Mouse (Mus musculus) brain, adult 2 months (tissue): ENCODE data around the gene Elk1.

Experiments used
- DNase-seq: peaks from one replicate; pipeline ENCODE4 v3.0.0; 2011; ENCODE audit warnings: low read depth, low spot score

Gene Elk1

GRCm38 (mm10) chrX:20950191-20950880 is at the start of gene Elk1:
TSS of gene Elk1 (minus strand) at chrX:20950608.
- DNase-seq, result peak; percentile 98

GRCm38 (mm10) chrX:20980901-20981300 is 30.5 kb upstream of the Elk1 start:
- DNase-seq, result no peak

- peak; percentile 96 for DNase-seq
Observed at GRCm38 (mm10) chrX:20961477-20962378, 11.3 kb upstream of the Elk1 start, which contains the start of gene Uxt. TSS of gene Uxt (minus strand) at chrX:20962017.

GRCm38 (mm10) chrX:20946055-20946454 is 4.4 kb downstream of the Elk1 start:
- DNase-seq, result peak; percentile 71

GRCm38 (mm10) chrX:20931963-20932362 is 18.4 kb downstream of the Elk1 start:
- DNase-seq, result no peak

GRCm38 (mm10) chrX:20931364-20931763 is 19.0 kb downstream of the Elk1 start, which contains the start of gene Cfp:
TSS of gene Cfp (minus strand) at chrX:20931555.
- no peak for DNase-seq

- no peak for DNase-seq
Observed at GRCm38 (mm10) chrX:20929859-20930258, 20.5 kb downstream of the Elk1 start.

- peak; percentile 65 for DNase-seq
Observed at GRCm38 (mm10) chrX:20924976-20925375, 25.4 kb downstream of the Elk1 start.

- peak; percentile 20 for DNase-seq
Observed at GRCm38 (mm10) chrX:20923506-20923905, 26.9 kb downstream of the Elk1 start.

GRCm38 (mm10) chrX:20921366-20921765 is 29.0 kb downstream of the Elk1 start:
- peak; percentile 57 for DNase-seq

- DNase-seq, result peak; percentile 98
Observed at GRCm38 (mm10) chrX:20920844-20921364, 29.5 kb downstream of the Elk1 start, which contains the start of gene Syn1. TSS of gene Syn1 (minus strand) at chrX:20921004.

- DNase-seq, result no peak
Observed at GRCm38 (mm10) chrX:20920249-20920843, 30.1 kb downstream of the Elk1 start.

GRCm38 (mm10) chrX:20915075-20915474 is 35.3 kb downstream of the Elk1 start:
- DNase-seq, result peak; percentile 83

GRCm38 (mm10) chrX:20913726-20914125 is 36.7 kb downstream of the Elk1 start:
- no peak for DNase-seq

GRCm38 (mm10) chrX:20910074-20910473 is 40.3 kb downstream of the Elk1 start:
- peak; percentile 35 for DNase-seq
